Mouse (Mus musculus): ENCODE data around the gene Neurog1. TPM values are rescaled to one million over a fixed set of nuclear protein-coding genes. Genes with fewer than 3 reads are reported as not detected.

Gene Neurog1
- polyA plus RNA-seq (2015; fragmentation: Nextera tagmentation; extraction: Ambion mirVana), result 4.5 and 5.6 TPM in 2 replicates

- Histone ChIP-seq H3K9me3 (no peaks in the 10 kb centered on the region), H3K4me1 (replicated peaks) (peaks cover 54% of the 10 kb centered on the region), H3K36me3 (no peaks in the 10 kb centered on the region), H3K27ac (replicated peaks) (peak within 1 kb of the TSS; percentile 28; the same call in 1 of the 2 replicates), H3K27me3 (peaks cover 100% of the 10 kb centered on the region), H3K4me2 (peak within 1 kb of the TSS; percentile 59), H3K9ac (peak within 1 kb of the TSS; percentile 43), H3K4me3 (peak within 1 kb of the TSS; percentile 37)
- ATAC-seq (ENCODE audit: low read depth), result peak; percentile 69
- whole genome bisulfite sequencing, result under 1% methylated on average over 65 of the region's 65 CpGs
Observed at GRCm38 (mm10) chr13:56251924-56252619, at the start of gene Neurog1. TSS of gene Neurog1 (minus strand) at chr13:56252163.

- no peaks in the 10 kb centered on the region for H3K9me3 ChIP-seq
- H3K27ac ChIP-seq (replicated peaks), result no peak overlapping the region
- H3K27me3 ChIP-seq, result peaks cover 50% of the 10 kb centered on the region
- H3K4me2 ChIP-seq, result no peak overlapping the region
- no peaks in the 10 kb centered on the region for H3K36me3 ChIP-seq
- 94% methylated on average over 11 of the region's 11 CpGs for WGBS
- ATAC-seq (ENCODE audit: low read depth), result no peak
- H3K4me3 ChIP-seq, result no peak overlapping the region
- peaks cover 20% of the 10 kb centered on the region for H3K4me1 ChIP-seq (replicated peaks)
- no peak overlapping the region for H3K9ac ChIP-seq
Observed at GRCm38 (mm10) chr13:56299336-56299735, 47.4 kb upstream of the Neurog1 start.

- Histone ChIP-seq H3K27me3 (peaks cover 77% of the 10 kb centered on the region), H3K9me3 (no peaks in the 10 kb centered on the region), H3K9ac (peak overlapping the region; percentile 60), H3K4me1 (replicated peaks) (peaks cover 20% of the 10 kb centered on the region), H3K27ac (replicated peaks) (no peak overlapping the region), H3K4me3 (peak overlapping the region; percentile 42), H3K36me3 (no peaks in the 10 kb centered on the region), H3K4me2 (peak overlapping the region; percentile 71)
- no peak for ATAC-seq (ENCODE audit: low read depth)
- 4% methylated on average over 8 of the region's 8 CpGs for WGBS
Observed at GRCm38 (mm10) chr13:56296659-56297020, 44.7 kb upstream of the Neurog1 start.

GRCm38 (mm10) chr13:56295943-56296658, 44.1 kb upstream of the Neurog1 start, which contains the start of gene Cxcl14:
TSS of gene Cxcl14 (minus strand) at chr13:56296551.
- Histone ChIP-seq H3K4me3 (peak within 1 kb of the TSS; percentile 42), H3K27ac (replicated peaks) (no peak within 1 kb of the TSS), H3K4me2 (peak within 1 kb of the TSS; percentile 71), H3K9me3 (no peaks in the 10 kb centered on the region), H3K36me3 (no peaks in the 10 kb centered on the region), H3K27me3 (peaks cover 81% of the 10 kb centered on the region), H3K9ac (peak within 1 kb of the TSS; percentile 60), H3K4me1 (replicated peaks) (peaks cover 20% of the 10 kb centered on the region)
- peak; percentile 67 for ATAC-seq (ENCODE audit: low read depth)
- WGBS, result under 1% methylated on average over 62 of the region's 76 CpGs

- WGBS, result 1% methylated on average over 13 of the region's 13 CpGs
- no peak for ATAC-seq (ENCODE audit: low read depth)
- Histone ChIP-seq H3K4me1 (replicated peaks) (peaks cover 20% of the 10 kb centered on the region), H3K9ac (peak overlapping the region; percentile 60), H3K9me3 (no peaks in the 10 kb centered on the region), H3K4me2 (peak overlapping the region; percentile 71), H3K36me3 (no peaks in the 10 kb centered on the region), H3K4me3 (peak overlapping the region; percentile 42), H3K27me3 (peaks cover 84% of the 10 kb centered on the region), H3K27ac (replicated peaks) (no peak overlapping the region)
Observed at GRCm38 (mm10) chr13:56295586-56295942, 43.6 kb upstream of the Neurog1 start.

GRCm38 (mm10) chr13:56294908-56295307, 42.9 kb upstream of the Neurog1 start:
- H3K9me3 ChIP-seq, result no peaks in the 10 kb centered on the region
- H3K4me3 ChIP-seq, result no peak overlapping the region
- peaks cover 87% of the 10 kb centered on the region for H3K27me3 ChIP-seq
- H3K36me3 ChIP-seq, result no peaks in the 10 kb centered on the region
- no peak for ATAC-seq (ENCODE audit: low read depth)
- WGBS, result 2% methylated on average over 10 of the region's 10 CpGs
- H3K27ac ChIP-seq (replicated peaks), result no peak overlapping the region
- H3K4me2 ChIP-seq, result peak overlapping the region; percentile 71; the same call in 1 of the 2 replicates
- H3K9ac ChIP-seq, result no peak overlapping the region
- H3K4me1 ChIP-seq (replicated peaks), result peaks cover 20% of the 10 kb centered on the region

- WGBS, result 82% methylated on average over 6 of the region's 6 CpGs
- H3K4me1 ChIP-seq (replicated peaks), result peaks cover 13% of the 10 kb centered on the region
- no peak overlapping the region for H3K4me2 ChIP-seq
- no peak overlapping the region for H3K27ac ChIP-seq (replicated peaks)
- no peak for ATAC-seq (ENCODE audit: low read depth)
- H3K9ac ChIP-seq, result no peak overlapping the region
- H3K9me3 ChIP-seq, result no peaks in the 10 kb centered on the region
- no peak overlapping the region for H3K4me3 ChIP-seq
- H3K36me3 ChIP-seq, result no peaks in the 10 kb centered on the region
- peaks cover 47% of the 10 kb centered on the region for H3K27me3 ChIP-seq
Observed at GRCm38 (mm10) chr13:56289998-56290397, 38.0 kb upstream of the Neurog1 start.

GRCm38 (mm10) chr13:56289261-56289660, 37.3 kb upstream of the Neurog1 start:
- Histone ChIP-seq H3K27me3 (peaks cover 40% of the 10 kb centered on the region), H3K4me2 (no peak overlapping the region), H3K36me3 (no peaks in the 10 kb centered on the region), H3K27ac (replicated peaks) (no peak overlapping the region), H3K9me3 (no peaks in the 10 kb centered on the region), H3K9ac (no peak overlapping the region), H3K4me1 (replicated peaks) (peaks cover 11% of the 10 kb centered on the region), H3K4me3 (no peak overlapping the region)
- ATAC-seq (ENCODE audit: low read depth), result no peak
- WGBS, result 66% methylated on average over 11 of the region's 11 CpGs

GRCm38 (mm10) chr13:56288601-56289000, 36.6 kb upstream of the Neurog1 start:
- Histone ChIP-seq H3K27me3 (peaks cover 33% of the 10 kb centered on the region), H3K4me2 (no peak overlapping the region), H3K27ac (replicated peaks) (no peak overlapping the region), H3K9me3 (no peaks in the 10 kb centered on the region), H3K4me1 (replicated peaks) (peaks cover 11% of the 10 kb centered on the region), H3K36me3 (no peaks in the 10 kb centered on the region), H3K9ac (no peak overlapping the region), H3K4me3 (no peak overlapping the region)
- no peak for ATAC-seq (ENCODE audit: low read depth)
- WGBS, result 35% methylated on average over 4 of the region's 4 CpGs

GRCm38 (mm10) chr13:56287091-56287490, 35.1 kb upstream of the Neurog1 start:
- H3K4me1 ChIP-seq (replicated peaks), result peaks cover 11% of the 10 kb centered on the region
- no peaks in the 10 kb centered on the region for H3K9me3 ChIP-seq
- H3K4me3 ChIP-seq, result no peak overlapping the region
- peaks cover 18% of the 10 kb centered on the region for H3K27me3 ChIP-seq
- ATAC-seq (ENCODE audit: low read depth), result no peak
- H3K36me3 ChIP-seq, result no peaks in the 10 kb centered on the region
- WGBS, result 62% methylated on average over 9 of the region's 9 CpGs
- H3K9ac ChIP-seq, result no peak overlapping the region
- no peak overlapping the region for H3K4me2 ChIP-seq
- H3K27ac ChIP-seq (replicated peaks), result no peak overlapping the region

- no peaks in the 10 kb centered on the region for H3K9me3 ChIP-seq
- 0 out of 2 replicates have a peak, but pooled peaks cover 14% of the 10 kb centered on the region for H3K27me3 ChIP-seq
- no peak overlapping the region for H3K27ac ChIP-seq (replicated peaks)
- H3K36me3 ChIP-seq, result no peaks in the 10 kb centered on the region
- H3K4me2 ChIP-seq, result no peak overlapping the region
- no peak overlapping the region for H3K9ac ChIP-seq
- 87% methylated on average over 13 of the region's 13 CpGs for WGBS
- no peak for ATAC-seq (ENCODE audit: low read depth)
- no peak overlapping the region for H3K4me3 ChIP-seq
- peaks cover 5% of the 10 kb centered on the region; the same call in 1 of the 2 replicates for H3K4me1 ChIP-seq (replicated peaks)
Observed at GRCm38 (mm10) chr13:56283321-56283720, 31.4 kb upstream of the Neurog1 start.

GRCm38 (mm10) chr13:56280356-56280755, 28.4 kb upstream of the Neurog1 start:
- H3K36me3 ChIP-seq, result no peaks in the 10 kb centered on the region
- no peaks in the 10 kb centered on the region for H3K4me1 ChIP-seq (replicated peaks)
- H3K9me3 ChIP-seq, result no peaks in the 10 kb centered on the region
- peaks cover 14% of the 10 kb centered on the region; the same call in 1 of the 2 replicates for H3K27me3 ChIP-seq
- H3K27ac ChIP-seq (replicated peaks), result no peak overlapping the region
- H3K4me3 ChIP-seq, result no peak overlapping the region
- no peak overlapping the region for H3K4me2 ChIP-seq
- ATAC-seq (ENCODE audit: low read depth), result no peak
- 79% methylated on average over 6 of the region's 6 CpGs for WGBS
- H3K9ac ChIP-seq, result no peak overlapping the region

All from neural tube, embryonic 13.5 days (tissue).